Mouse (Mus musculus) cerebellum, adult 2 months (tissue): ENCODE data around the gene Pigu. TPM values are rescaled to one million over a fixed set of nuclear protein-coding genes. Genes with fewer than 3 reads are reported as not detected.

Source experiments
- DNase-seq, 2 experiments: peaks; one replicate each; pipeline ENCODE4 v3.0.0; 2021
- H3K27ac ChIP-seq: fragments of 200-500 bp; 2 replicates; pipeline ENCODE4 v1.5.1; 2012; ENCODE audit warnings: low read length, control low read depth, inconsistent platforms; ENCODE audit not compliant: insufficient read depth
- H3K27me3 ChIP-seq: fragments of 200-500 bp; 2 replicates; pipeline ENCODE4 v1.6.1; 2012; ENCODE audit warnings: inconsistent platforms, mild to moderate bottlenecking, low read length, moderate library complexity; ENCODE audit not compliant: control insufficient read depth, insufficient read depth
- H3K4me1 ChIP-seq: fragments of 200-500 bp; 2 replicates; pipeline ENCODE4 v1.6.1; 2011; ENCODE audit warnings: low read length; ENCODE audit not compliant: control insufficient read depth, insufficient read depth
- H3K4me3 ChIP-seq: fragments of 200-500 bp; replicated peaks from 2 replicates; pipeline ENCODE3; 2011; ENCODE audit warnings: mild to moderate bottlenecking, low read depth, low read length, control low read depth; ENCODE audit not compliant: insufficient read depth
- CTCF ChIP-seq: fragments of 200-500 bp; IDR thresholded peaks from 2 replicates; pipeline ENCODE4 v1.5.1; 2011; ENCODE audit warnings: low read depth, mild to moderate bottlenecking, control low read depth, low read length, moderate library complexity, borderline replicate concordance; ENCODE audit not compliant: insufficient read depth
- POLR2A ChIP-seq: fragments of 200-500 bp; IDR thresholded peaks from 2 replicates; pipeline ENCODE4 v1.6.1; 2011; ENCODE audit warnings: low read length, control low read depth, borderline replicate concordance; ENCODE audit not compliant: insufficient read depth
- WGBS: fragments of 180-500 bp; shearing (Covaris S2); methylation state at CpG from one replicate; pipeline ENCODE4 v1.1.7; 2018; 5-methylcytosine and 5-hydroxymethylcytosine counted together
- polyA plus RNA-seq: library from polyadenylated mRNA; depleted of rRNA; stranded (reverse); fragments of >200 nt; gene quantifications from 2 replicates; pipeline ENCODE4 v1.2.3, GENCODE M21; 2012; rRNA removed

The Pigu gene
- polyA plus RNA-seq, 1 experiment: 38.3 TPM

- H3K4me1 ChIP-seq: peaks cover 30% of the 10 kb centered on the region
- TF ChIP-seq POLR2A: no peak
- TF ChIP-seq CTCF: no peak
- no peaks in the 10 kb centered on the region for H3K27me3 ChIP-seq
- H3K4me3 ChIP-seq: no peak overlapping the region
- 19% methylated on average over 7 of the region's 7 CpGs for WGBS
- DNase-seq: peak; percentile 33
- H3K27ac ChIP-seq: no peak overlapping the region
These were observed 114.9 kb downstream of the Pigu start for GRCm38 (mm10) chr2:155242296-155242855.

GRCm38 (mm10) chr2:155240915-155241314 lies 116.3 kb downstream of the Pigu start:
- Histone ChIP-seq H3K27me3 (no peaks in the 10 kb centered on the region), H3K4me1 (peaks cover 30% of the 10 kb centered on the region), H3K4me3 (no peak overlapping the region), H3K27ac (no peak overlapping the region)
- TF ChIP-seq POLR2A (no peak), CTCF (peak; percentile 5; the same call in 1 of the 2 replicates)
- peak; percentile 17 to 23 for DNase-seq
- 58% methylated on average over 4 of the region's 4 CpGs for WGBS

GRCm38 (mm10) chr2:155237276-155237675 lies 120.0 kb downstream of the Pigu start:
- WGBS: 4% methylated on average over 4 of the region's 4 CpGs
- peak overlapping the region; percentile 92 for H3K4me3 ChIP-seq
- peak in 1 of 2 experiments; percentile 19 for DNase-seq
- no peaks in the 10 kb centered on the region for H3K27me3 ChIP-seq
- H3K4me1 ChIP-seq: peaks cover 10% of the 10 kb centered on the region
- H3K27ac ChIP-seq: no peak overlapping the region
- TF ChIP-seq CTCF (no peak), POLR2A (no peak)

- peak; percentile 98 to 100 for DNase-seq
- Histone ChIP-seq H3K27me3 (no peaks in the 10 kb centered on the region), H3K27ac (peak within 1 kb of the TSS; percentile 68), H3K4me3 (peak within 1 kb of the TSS; percentile 92), H3K4me1 (peaks cover 9% of the 10 kb centered on the region)
- WGBS: under 1% methylated on average over 50 of the region's 50 CpGs
- TF ChIP-seq CTCF (no peak; the same call in 1 of the 2 replicates), POLR2A (peak; percentile 92)
These were observed 120.8 kb downstream of the Pigu start, which contains the start of gene Dynlrb1 for GRCm38 (mm10) chr2:155236362-155236992. TSS of gene Dynlrb1 (plus strand) at chr2:155236533.

GRCm38 (mm10) chr2:155235746-155236361 lies 121.4 kb downstream of the Pigu start:
- Histone ChIP-seq H3K27me3 (no peaks in the 10 kb centered on the region), H3K4me3 (peak overlapping the region; percentile 92), H3K4me1 (peaks cover 7% of the 10 kb centered on the region), H3K27ac (peak overlapping the region; percentile 68; the same call in 1 of the 2 replicates)
- TF ChIP-seq CTCF (no peak), POLR2A (no peak)
- DNase-seq: peak in 1 of 2 experiments; percentile 17
- WGBS: 2% methylated on average over 13 of the region's 13 CpGs

Other genes with a start within 250 kb of the Pigu start
- gene Itch, start 223.9 kb downstream of the Pigu start, polyA plus RNA-seq: 28.9 and 30.6 TPM in 2 replicates
- gene Dynlrb1, start 120.9 kb downstream of the Pigu start, polyA plus RNA-seq: 775 and 836 TPM in 2 replicates
- gene Map1lc3a, start 81.1 kb downstream of the Pigu start, polyA plus RNA-seq: 407 and 443 TPM in 2 replicates
- gene Trp53inp2, start 23.6 kb upstream of the Pigu start, polyA plus RNA-seq: 195 and 211 TPM in 2 replicates
- gene Ncoa6, start 116.5 kb upstream of the Pigu start, polyA plus RNA-seq: 39.0 and 47.1 TPM in 2 replicates
- gene Acss2, start 160.5 kb upstream of the Pigu start, polyA plus RNA-seq: 98.5 and 107 TPM in 2 replicates
- 235 and 237 TPM in 2 replicates for gene Ggt7, start 160.8 kb upstream of the Pigu start, polyA plus RNA-seq
- 25.7 and 26.5 TPM in 2 replicates for gene Gss, start 235.4 kb upstream of the Pigu start, polyA plus RNA-seq